ENCODE assay signal across 8 mouse cellular contexts in genomic region chr9:61385753-61386152, GRCm38 (mm10). TPM values are rescaled to one million over a fixed set of nuclear protein-coding genes. Genes with fewer than 3 reads are reported as not detected.
DNase-seq lines count a peak whose midpoint lies in the region; ATAC-seq lines count a peak whose summit lies in the region.

No protein-coding gene starts in this region.

- peaks cover 3% of the 10 kb centered on the region; the same call in 1 of the 2 replicates for H3K36me3 ChIP-seq in macrophage (ENCODE audit: inconsistent target)

- DNase-seq in thymus, postnatal 14 days: peak; percentile 40
- no peak for DNase-seq in thymus, postnatal 0 days (ENCODE audit: low spot score)
- DNase-seq in spleen, postnatal 36 days (ENCODE audit: low spot score in 2 of 2): peak; percentile 78 to 79
- no peak for DNase-seq in left cerebral cortex, postnatal 10 days (ENCODE audit: extremely low spot score in 1 of 2, low spot score in 2 of 2)
- DNase-seq in right cerebral cortex, adult 2 months (ENCODE audit: low spot score in 2 of 2): no peak
- DNase-seq in thymus, postnatal 10 days (ENCODE audit: low spot score in 2 of 2): no peak

- H3K79me2 ChIP-seq in macrophage (ENCODE audit: inconsistent target): peaks cover 87% of the 10 kb centered on the region

- 2% methylated on average over 5 of the region's 8 CpGs for WGBS in macrophage (ENCODE audit: missing documents)

- H3K4me3 ChIP-seq in macrophage (ENCODE audit: inconsistent target): peak overlapping the region; percentile 5; the same call in 1 of the 2 replicates

- ATAC-seq in granulocyte monocyte progenitor cell, adult 5-6 weeks (replicated peaks; ENCODE audit: poor library complexity, severe bottlenecking): peak; percentile 86

- H3K27ac ChIP-seq in macrophage: peak overlapping the region; percentile 84

- intact Hi-C loops in left cerebral cortex, postnatal 10 days (cut with DNase I): no loop called here

RNA-seq across cellular contexts. Expression of gene Tle3, which starts 13.6 kb away (rescaled TPM):
- polyA plus RNA-seq in thymus, postnatal 0 days (2015; fragmentation: Nextera tagmentation; extraction: Ambion mirVana): 40.3 and 42.6 TPM in 2 replicates
- 83.8 and 91.4 TPM in 2 replicates for total RNA-seq in granulocyte monocyte progenitor cell, adult 5-6 weeks (2014; fragmentation: Nextera tagmentation)
- 34.6 and 40.9 TPM in 2 replicates for total RNA-seq in granulocyte monocyte progenitor cell, adult 5-6 weeks (2017)
- 100 to 1,000 TPM in 13 of 26 experiments, 10 to 100 TPM in 13; 45.3 to 345 (median 100) TPM for total RNA-seq in macrophage (2018; cell fraction: chromatin; rRNA removed)
- 10 to 100 TPM; 27.7 to 77.5 (median 41.6) TPM for total RNA-seq in macrophage (2018; cell fraction: cytosol; rRNA removed)
- 100 to 1,000 TPM in 4 of 26 experiments, 10 to 100 TPM in 22; 59.9 to 295 (median 75.3) TPM for total RNA-seq in macrophage (2018; cell fraction: nucleus; rRNA removed)
- polyA plus RNA-seq in macrophage (2018): 31.3 to 59.0 TPM (median 39.4 TPM) in 3 replicates
- total RNA-seq in left cerebral cortex, postnatal 10 days (2021): 10 to 100 TPM; 80.8 to 92.7 TPM

Comparison
In these comparisons a context has a peak if more than half of its experiments do, and no peak if none do; other contexts are left out.
1. DNase-seq: peak in thymus, postnatal 14 days (single experiment) and spleen, postnatal 36 days (2 of 2); none in thymus, postnatal 0 days (single experiment), left cerebral cortex, postnatal 10 days (0 of 2), right cerebral cortex, adult 2 months (0 of 2) and thymus, postnatal 10 days (0 of 2).